Mouse (Mus musculus) C2C12 (cell line): ENCODE measurements around the gene Syne2.

Source experiments
- CEBPB ChIP-seq: IDR thresholded peaks from one replicate; pipeline ENCODE4 v1.6.1; 2011; ENCODE audit warnings: low read depth, mild to moderate bottlenecking, control low read depth, moderate library complexity
- CTCF ChIP-seq: IDR thresholded peaks from one replicate; pipeline ENCODE4 v1.5.1; 2011; ENCODE audit not compliant: control insufficient read depth, insufficient read depth, insufficient read length
- MYOG ChIP-seq: IDR thresholded peaks from one replicate; pipeline ENCODE4 v1.6.1; 2011; ENCODE audit not compliant: control insufficient read depth, insufficient read length; ENCODE audit errors: extremely low read depth
- USF1 ChIP-seq: IDR thresholded peaks from one replicate; pipeline ENCODE4 v1.6.1; 2011; ENCODE audit warnings: low read depth, mild to moderate bottlenecking, control low read depth, moderate library complexity

GRCm38 (mm10) chr12:75833149-75833959 lies 15.4 kb downstream of the Syne2 start:
- TF ChIP-seq CTCF (no peak), USF1 (no peak), MYOG (no peak), CEBPB (no peak)
